Mouse (Mus musculus) spleen, adult 2 months (tissue): ENCODE measurements at regions not wholly inside any gene's neighbourhood (a gene's known extent, or its start where the extent isn't known, plus 50 kb on each side); places are given as distances from the start of the nearest gene placed in this dataset.

Source experiments
- CTCF ChIP-seq: fragments of 200-500 bp; IDR thresholded peaks from 2 replicates; pipeline ENCODE4 v1.5.1; 2011; ENCODE audit warnings: mild to moderate bottlenecking, inconsistent platforms; ENCODE audit not compliant: insufficient read depth, insufficient read length, insufficient replicate concordance; ENCODE audit errors: extremely low read depth
- POLR2A ChIP-seq: fragments of 200-500 bp; IDR thresholded peaks from 2 replicates; pipeline ENCODE4 v1.6.1; 2011; ENCODE audit warnings: low read depth, low read length, inconsistent platforms

- TF ChIP-seq POLR2A (no peak), CTCF (no peak)
These were observed 72.9 kb upstream of the Lmo2 start for GRCm38 (mm10) chr2:103884926-103885325.
